Mouse (Mus musculus): Measurements from ENCODE around the gene Tbc1d7.

DNA sequence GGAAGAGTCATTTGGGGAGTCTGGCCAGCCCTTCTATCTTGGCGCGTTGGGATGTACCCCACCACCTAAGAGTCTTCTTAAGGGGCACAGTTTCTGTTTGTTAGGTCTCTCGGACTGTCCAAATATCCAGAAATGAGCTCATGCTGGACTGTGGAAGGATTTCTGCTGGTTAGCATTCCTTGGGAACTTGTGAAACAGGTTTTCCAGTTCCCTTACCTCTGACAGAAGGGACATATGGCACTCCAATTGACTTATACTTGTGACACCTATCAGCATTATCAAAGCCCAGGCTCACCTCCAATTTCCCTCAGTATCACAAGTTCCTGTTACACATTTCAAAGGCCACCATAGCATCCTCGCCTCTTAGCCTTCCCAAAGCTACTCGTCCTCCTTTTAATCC is 39.7 kb upstream of the Tbc1d7 start:
- TF ChIP-seq GATA1 (IDR thresholded peaks at IDR 0.05; ENCODE audit: borderline replicate concordance, low read length) (no peak), FLI1 (IDR thresholded peaks at IDR 0.05; ENCODE audit: low read length) (no peak)

Measured in megakaryocyte, embryonic 14.5 days (primary cell).